Comparison of ENCODE assay signal across 8 mouse cellular contexts in the genomic region with DNA sequence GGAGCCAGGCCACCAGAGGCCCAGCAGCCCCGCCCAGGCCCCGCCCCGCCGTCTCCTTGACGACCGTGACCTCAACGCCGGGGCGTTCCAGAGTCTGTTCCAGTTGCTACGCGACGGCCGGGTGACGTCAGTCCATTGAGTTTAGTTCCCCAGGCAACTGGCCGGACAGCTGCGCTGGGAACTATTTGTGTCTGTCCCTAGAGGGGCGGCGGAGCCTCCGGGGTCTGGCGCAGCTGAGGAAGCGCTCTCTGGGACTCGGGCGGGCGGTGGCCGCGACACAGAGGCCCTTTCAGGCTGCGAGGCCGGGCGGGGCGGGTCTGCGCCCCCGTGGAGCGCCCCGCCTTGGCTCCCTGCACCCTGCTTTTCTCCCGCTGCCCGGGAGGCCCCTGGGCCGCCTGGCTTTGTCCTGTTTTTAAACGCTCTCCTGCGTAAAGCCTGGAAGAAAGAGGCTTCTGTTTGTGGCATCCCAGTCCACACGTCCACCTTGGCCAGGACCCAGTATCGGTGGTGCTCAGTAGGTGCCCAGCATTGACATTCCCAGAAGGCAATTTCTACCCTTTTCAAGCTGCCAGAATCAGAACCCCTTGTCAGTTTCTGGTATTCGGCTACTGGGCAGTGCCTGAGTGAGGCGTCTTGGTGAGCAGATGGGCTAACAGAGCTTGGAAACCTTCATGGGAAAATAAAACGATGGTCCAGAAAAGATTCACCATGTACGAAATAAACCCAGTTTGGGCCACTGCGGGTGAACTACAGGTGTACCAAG. TPM values are rescaled to one million over a fixed set of nuclear protein-coding genes. Genes with fewer than 3 reads are reported as not detected.
DNase-seq lines count a peak whose midpoint lies in the region; ATAC-seq lines count a peak whose summit lies in the region.

No protein-coding gene starts in this region.

- peak overlapping the region; percentile 99 for H3K27ac ChIP-seq in hindbrain, embryonic 11.5 days (ENCODE audit: low read depth, low read length)

- peak; percentile 88 for DNase-seq in MEL-GATA-1-ER (ENCODE audit: extremely low read depth, low read depth)
- peak; percentile 94 for DNase-seq in cerebellum, adult 8-10 months
- DNase-seq in hindbrain, embryonic 11.5 days (ENCODE audit: low spot score), result peak; percentile 100
- DNase-seq in layer of hippocampus, postnatal 10 days (ENCODE audit: low spot score in 2 of 2), result peak; percentile 98
- peak; percentile 100 for DNase-seq in lung, postnatal 10 days
- peak; percentile 97 for DNase-seq in ovary, postnatal 36 days (ENCODE audit: low spot score)
- peak; percentile 95 for DNase-seq in thymus, postnatal 25 days

- H3K9ac ChIP-seq in hindbrain, embryonic 11.5 days (ENCODE audit: low read depth, low read length), result peak overlapping the region; percentile 63

- 3% methylated on average over 46 of the region's 46 CpGs for WGBS in hindbrain, embryonic 11.5 days

- H3K36me3 ChIP-seq in hindbrain, embryonic 11.5 days (ENCODE audit: control insufficient read depth, insufficient read depth, low read length), result no peaks in the 10 kb centered on the region

- peaks cover 17% of the 10 kb centered on the region for H3K4me1 ChIP-seq in hindbrain, embryonic 11.5 days (replicated peaks; ENCODE audit: control insufficient read depth, insufficient read depth, low read length)

- no peaks in the 10 kb centered on the region for H3K27me3 ChIP-seq in hindbrain, embryonic 11.5 days (ENCODE audit: control insufficient read depth, insufficient read depth, low read length)

- peak overlapping the region; percentile 59 for H3K4me2 ChIP-seq in hindbrain, embryonic 11.5 days (replicated peaks; ENCODE audit: low read depth, low read length)

- H3K9me3 ChIP-seq in hindbrain, embryonic 11.5 days (ENCODE audit: control insufficient read depth, low read length), result no peaks in the 10 kb centered on the region

- H3K4me3 ChIP-seq in hindbrain, embryonic 11.5 days (ENCODE audit: low read depth, low read length), result peak overlapping the region; percentile 29

- peak; percentile 82 for ATAC-seq in frontal cortex, adult (ENCODE audit: low TSS enrichment)
- ATAC-seq in hindbrain, embryonic 11.5 days (ENCODE audit: low FRiP score), result peak; percentile 93

RNA-seq across cellular contexts. Expression of a gene that starts 8.5 kb away (rescaled TPM):
- 0.15 TPM in 1 of 2 replicates, not detected in the other for polyA plus RNA-seq in hindbrain, embryonic 11.5 days (2014; fragmentation: Nextera tagmentation; extraction: Ambion mirVana)
- not detected for total RNA-seq in layer of hippocampus, postnatal 10 days (2021)

RNA-seq across cellular contexts. Expression of a gene that starts 8.6 kb away (rescaled TPM):
- not detected in 2 replicates for polyA plus RNA-seq in hindbrain, embryonic 11.5 days (2014; fragmentation: Nextera tagmentation; extraction: Ambion mirVana)
- total RNA-seq in layer of hippocampus, postnatal 10 days (2021), result not detected

Comparison
In these comparisons a context has a peak if more than half of its experiments do, and no peak if none do; other contexts are left out.
1. Peak in every context shown above with its lines: DNase-seq, ATAC-seq, H3K4me3 ChIP-seq and H3K27ac ChIP-seq.